Mouse (Mus musculus): Measurements from ENCODE around the gene Bicd2. TPM values are rescaled to one million over a fixed set of nuclear protein-coding genes. Genes with fewer than 3 reads are reported as not detected.

Gene Bicd2
- total and polyA plus RNA-seq, 2 experiments from 2014 or later = 24.1 to 49.3 TPM

GRCm38 (mm10) chr13:49371428-49371899 lies 30.1 kb downstream of the Bicd2 start:
- H3K4me2 ChIP-seq (ENCODE audit: low read depth, low read length, poor library complexity, severe bottlenecking) = no peak overlapping the region
- H3K9me3 ChIP-seq (ENCODE audit: low read length) = no peaks in the 10 kb centered on the region
- no peak overlapping the region for H3K27ac ChIP-seq (ENCODE audit: low read depth, low read length)
- ATAC-seq (ENCODE audit: low FRiP score) (no peak), DNase-seq (ENCODE audit: low spot score) (peak; percentile 31)
- no peak overlapping the region for H3K9ac ChIP-seq (replicated peaks; ENCODE audit: low read length, poor library complexity, severe bottlenecking)
- H3K27me3 ChIP-seq (ENCODE audit: insufficient read depth, low read length) = no peaks in the 10 kb centered on the region
- no peak overlapping the region for H3K4me3 ChIP-seq (ENCODE audit: low read depth, low read length)
- TF ChIP-seq CTCF (IDR thresholded peaks at IDR 0.05) = no peak
- peaks cover 39% of the 10 kb centered on the region for H3K36me3 ChIP-seq (ENCODE audit: insufficient read depth, low read length)
- H3K4me1 ChIP-seq (ENCODE audit: insufficient read depth, low read length) = 0 out of 2 replicates have a peak, but pooled peaks cover 3% of the 10 kb centered on the region
- WGBS = 48% methylated on average over 3 of the region's 3 CpGs

- no peaks in the 10 kb centered on the region for H3K9me3 ChIP-seq (ENCODE audit: low read length)
- no peak overlapping the region for H3K4me3 ChIP-seq (ENCODE audit: low read depth, low read length)
- no peak for TF ChIP-seq CTCF (IDR thresholded peaks at IDR 0.05)
- H3K36me3 ChIP-seq (ENCODE audit: insufficient read depth, low read length) = peaks cover 48% of the 10 kb centered on the region
- DNase-seq (ENCODE audit: low spot score) (no peak), ATAC-seq (ENCODE audit: low FRiP score) (no peak)
- 93% methylated on average over 9 of the region's 9 CpGs for WGBS
- no peaks in the 10 kb centered on the region for H3K27me3 ChIP-seq (ENCODE audit: insufficient read depth, low read length)
- no peak overlapping the region for H3K27ac ChIP-seq (ENCODE audit: low read depth, low read length)
- no peak overlapping the region for H3K4me2 ChIP-seq (ENCODE audit: low read depth, low read length, poor library complexity, severe bottlenecking)
- H3K9ac ChIP-seq (replicated peaks; ENCODE audit: low read length, poor library complexity, severe bottlenecking) = no peak overlapping the region
- H3K4me1 ChIP-seq (ENCODE audit: insufficient read depth, low read length) = no peaks in the 10 kb centered on the region
Measured at GRCm38 (mm10) chr13:49372370-49373060, 31.1 kb downstream of the Bicd2 start.

GRCm38 (mm10) chr13:49374304-49374703 lies 32.9 kb downstream of the Bicd2 start:
- ATAC-seq (ENCODE audit: low FRiP score) (no peak), DNase-seq (ENCODE audit: low spot score) (no peak)
- Histone ChIP-seq H3K9ac (replicated peaks; ENCODE audit: low read length, poor library complexity, severe bottlenecking) (no peak overlapping the region), H3K27ac (ENCODE audit: low read depth, low read length) (no peak overlapping the region), H3K36me3 (ENCODE audit: insufficient read depth, low read length) (peaks cover 65% of the 10 kb centered on the region), H3K4me1 (ENCODE audit: insufficient read depth, low read length) (no peaks in the 10 kb centered on the region), H3K9me3 (ENCODE audit: low read length) (no peaks in the 10 kb centered on the region), H3K4me3 (ENCODE audit: low read depth, low read length) (no peak overlapping the region), H3K27me3 (ENCODE audit: insufficient read depth, low read length) (no peaks in the 10 kb centered on the region), H3K4me2 (ENCODE audit: low read depth, low read length, poor library complexity, severe bottlenecking) (no peak overlapping the region)
- no peak for TF ChIP-seq CTCF (IDR thresholded peaks at IDR 0.05)
- WGBS = 75% methylated on average over 6 of the region's 6 CpGs

- H3K36me3 ChIP-seq (ENCODE audit: insufficient read depth, low read length) = peaks cover 65% of the 10 kb centered on the region
- no peaks in the 10 kb centered on the region for H3K27me3 ChIP-seq (ENCODE audit: insufficient read depth, low read length)
- WGBS = 87% methylated on average over 6 of the region's 6 CpGs
- no peak overlapping the region for H3K4me2 ChIP-seq (ENCODE audit: low read depth, low read length, poor library complexity, severe bottlenecking)
- H3K9ac ChIP-seq (replicated peaks; ENCODE audit: low read length, poor library complexity, severe bottlenecking) = no peak overlapping the region
- DNase-seq (ENCODE audit: low spot score) (no peak), ATAC-seq (ENCODE audit: low FRiP score) (no peak)
- no peak overlapping the region for H3K4me3 ChIP-seq (ENCODE audit: low read depth, low read length)
- H3K9me3 ChIP-seq (ENCODE audit: low read length) = no peaks in the 10 kb centered on the region
- no peak overlapping the region for H3K27ac ChIP-seq (ENCODE audit: low read depth, low read length)
- TF ChIP-seq CTCF (IDR thresholded peaks at IDR 0.05) = no peak
- no peaks in the 10 kb centered on the region for H3K4me1 ChIP-seq (ENCODE audit: insufficient read depth, low read length)
Measured at GRCm38 (mm10) chr13:49374730-49375129, 33.3 kb downstream of the Bicd2 start.

GRCm38 (mm10) chr13:49377608-49378007 lies 36.2 kb downstream of the Bicd2 start:
- DNase-seq (ENCODE audit: low spot score) = no peak
- no peak overlapping the region for H3K4me3 ChIP-seq (ENCODE audit: low read depth, low read length)
- TF ChIP-seq CTCF (IDR thresholded peaks at IDR 0.05) = no peak
- H3K4me2 ChIP-seq (ENCODE audit: low read depth, low read length, poor library complexity, severe bottlenecking) = no peak overlapping the region
- no peaks in the 10 kb centered on the region for H3K27me3 ChIP-seq (ENCODE audit: insufficient read depth, low read length)
- no peaks in the 10 kb centered on the region for H3K9me3 ChIP-seq (ENCODE audit: low read length)
- WGBS = 87% methylated on average over 6 of the region's 6 CpGs
- no peak overlapping the region for H3K9ac ChIP-seq (replicated peaks; ENCODE audit: low read length, poor library complexity, severe bottlenecking)
- peaks cover 71% of the 10 kb centered on the region for H3K36me3 ChIP-seq (ENCODE audit: insufficient read depth, low read length)
- no peak for ATAC-seq (ENCODE audit: low FRiP score)
- no peak overlapping the region for H3K27ac ChIP-seq (ENCODE audit: low read depth, low read length)
- no peaks in the 10 kb centered on the region for H3K4me1 ChIP-seq (ENCODE audit: insufficient read depth, low read length)

- Histone ChIP-seq H3K27me3 (ENCODE audit: insufficient read depth, low read length) (no peaks in the 10 kb centered on the region), H3K4me2 (ENCODE audit: low read depth, low read length, poor library complexity, severe bottlenecking) (no peak overlapping the region), H3K9me3 (ENCODE audit: low read length) (no peaks in the 10 kb centered on the region), H3K27ac (ENCODE audit: low read depth, low read length) (no peak overlapping the region), H3K36me3 (ENCODE audit: insufficient read depth, low read length) (peaks cover 83% of the 10 kb centered on the region), H3K9ac (replicated peaks; ENCODE audit: low read length, poor library complexity, severe bottlenecking) (no peak overlapping the region), H3K4me1 (ENCODE audit: insufficient read depth, low read length) (no peaks in the 10 kb centered on the region), H3K4me3 (ENCODE audit: low read depth, low read length) (no peak overlapping the region)
- TF ChIP-seq CTCF (IDR thresholded peaks at IDR 0.05) = no peak
- DNase-seq (ENCODE audit: low spot score) (no peak), ATAC-seq (ENCODE audit: low FRiP score) (no peak)
- 96% methylated on average over 20 of the region's 20 CpGs for whole genome bisulfite sequencing
Measured at GRCm38 (mm10) chr13:49379301-49379700, 37.9 kb downstream of the Bicd2 start.
